Mouse (Mus musculus) limb, embryonic 14.5 days (tissue): ENCODE results near the gene Tnrc6c. TPM values are rescaled to one million over a fixed set of nuclear protein-coding genes. Genes with fewer than 3 reads are reported as not detected.
A peak's percentile ranks its signal among the peaks of the same experiment; 100 is the strongest.

ENCODE experiments used
- ATAC-seq: fragments of 200-750 bp; cut with Nextera tagmentation; 2 replicates; pipeline ENCODE4 v1.8.0; 2017; ENCODE audit warnings: low read depth, moderate number of reproducible peaks, moderate TSS enrichment; ENCODE audit not compliant: low FRiP score
- DNase-seq: peaks from one replicate; pipeline ENCODE4 v3.0.0-alpha.2; 2015; ENCODE audit warnings: low spot score
- H3K27ac ChIP-seq: fragments of 300-500 bp; sonication (generic); replicated peaks from 2 replicates; pipeline ENCODE4 v1.5.1; 2014; ENCODE audit warnings: low read depth, mild to moderate bottlenecking, low read length, moderate library complexity, mixed read lengths
- H3K27me3 ChIP-seq: fragments of 300-500 bp; sonication (generic); 2 replicates; pipeline ENCODE4 v1.6.1; 2014; ENCODE audit warnings: low read length, mixed read lengths; ENCODE audit not compliant: control insufficient read depth, insufficient read depth
- H3K36me3 ChIP-seq: fragments of 300-500 bp; sonication (generic); 2 replicates; pipeline ENCODE4 v1.6.1; 2014; ENCODE audit warnings: mild to moderate bottlenecking, low read length, moderate library complexity, mixed read lengths; ENCODE audit not compliant: control insufficient read depth, insufficient read depth
- H3K4me1 ChIP-seq: fragments of 300-500 bp; sonication (generic); 2 replicates; pipeline ENCODE4 v1.6.1; 2014; ENCODE audit warnings: antibody characterized with exemption, low read length, mixed read lengths; ENCODE audit not compliant: control insufficient read depth, insufficient read depth
- H3K4me2 ChIP-seq: fragments of 300-500 bp; sonication (generic); replicated peaks from 2 replicates; pipeline ENCODE4 v1.6.1; 2014; ENCODE audit warnings: low read depth, mild to moderate bottlenecking, low read length, moderate library complexity; ENCODE audit not compliant: severe bottlenecking
- H3K4me3 ChIP-seq: fragments of 300-500 bp; sonication (generic); replicated peaks from 2 replicates; pipeline ENCODE4 v1.5.1; 2014; ENCODE audit warnings: low read length
- H3K9ac ChIP-seq: fragments of 300-500 bp; sonication (generic); 2 replicates; pipeline ENCODE4 v1.6.1; 2014; ENCODE audit warnings: mild to moderate bottlenecking, low read depth, low read length, moderate library complexity; ENCODE audit not compliant: severe bottlenecking
- H3K9me3 ChIP-seq: fragments of 300-500 bp; sonication (generic); 2 replicates; pipeline ENCODE4 v1.6.1; 2016; ENCODE audit warnings: low read length; ENCODE audit not compliant: control insufficient read depth
- POLR2A ChIP-seq: fragments of 200-500 bp; IDR thresholded peaks from 2 replicates; pipeline ENCODE4 v1.8.0; 2012; ENCODE audit warnings: inconsistent platforms, mild to moderate bottlenecking, moderate library complexity, borderline replicate concordance; ENCODE audit not compliant: insufficient read depth, insufficient read length; ENCODE audit errors: extremely low read depth
- WGBS: fragments of 180-500 bp; shearing (Covaris S2); extraction: QIAGEN DNeasy Blood & Tissue Kit; methylation state at CpG from one replicate; pipeline ENCODE4 v1.1.7; 2014; 5-methylcytosine and 5-hydroxymethylcytosine counted together
- polyA plus RNA-seq, 2 experiments: library from polyadenylated mRNA; depleted of rRNA in 1 of 2; stranded (reverse) in 1 of 2; unstranded in 1 of 2; fragments of >200 nt; fragmentation: Nextera tagmentation in 1 of 2; extraction: Ambion mirVana in 1 of 2; gene quantifications; 2 replicates each; pipeline versions ENCODE4 v1.2.1 to v1.2.3; 2012 to 2014

Gene Tnrc6c
- polyA plus RNA-seq, 2 experiments = 18.1 to 34.7 TPM

DNA sequence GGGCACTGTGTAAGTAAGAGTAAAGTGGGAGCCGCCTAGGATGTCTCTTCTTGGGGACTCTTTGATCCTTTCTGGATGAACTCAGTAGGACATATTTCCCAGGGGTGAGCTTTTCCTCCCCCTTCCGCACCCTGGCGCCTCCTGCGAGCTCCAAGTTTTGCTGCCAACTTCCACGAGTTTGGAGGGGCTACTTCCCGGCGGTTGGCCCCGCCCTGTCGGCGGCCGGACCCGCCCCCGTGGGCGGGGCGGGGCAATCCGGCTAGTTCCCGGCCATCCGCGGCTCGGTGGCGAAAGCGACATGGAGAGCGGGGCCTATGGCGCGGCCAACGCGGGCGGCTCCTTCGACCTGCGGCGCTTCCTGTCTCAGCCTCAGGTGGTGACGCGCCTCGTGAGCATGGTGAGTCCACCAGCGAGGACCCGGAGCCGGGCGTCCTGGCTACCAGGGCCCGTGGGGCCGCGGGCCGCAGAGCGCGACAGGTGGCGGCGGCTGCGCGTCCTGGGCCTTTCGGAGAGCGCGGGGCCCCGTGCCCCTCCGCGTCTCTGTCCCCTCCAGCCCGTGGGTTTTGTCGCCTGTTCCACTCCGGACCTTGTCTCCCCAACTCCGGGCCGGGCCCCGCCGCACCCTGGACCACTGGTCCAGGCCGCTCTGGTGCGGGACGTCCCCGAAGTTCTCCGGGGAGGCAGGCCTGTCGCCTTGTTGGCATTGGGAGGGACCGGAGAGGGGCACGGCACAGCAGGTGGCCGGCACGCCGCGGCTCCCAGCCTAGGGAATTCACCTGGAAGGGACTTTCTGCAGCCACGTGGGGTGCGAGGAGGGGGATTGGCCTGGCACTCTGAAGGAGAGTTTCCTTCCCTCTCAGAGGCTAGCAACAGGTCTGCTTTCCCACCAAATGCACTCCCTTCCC is 155.6 kb downstream of the Tnrc6c start, which contains the start of the genes Gm20708 and Syngr2:
Gene Gm20708 (plus strand): TSS at position 262 of the 905 bp plus-strand sequence.
Gene Syngr2 (plus strand): TSS at position 262 of the 905 bp plus-strand sequence.
- H3K4me3 ChIP-seq = peak within 1 kb of the TSS; percentile 82
- H3K27me3 ChIP-seq = no peaks in the 10 kb centered on the region
- H3K4me2 ChIP-seq = peak within 1 kb of the TSS; percentile 88
- 0 out of 2 replicates have a peak, but pooled peaks have one; percentile 16 for TF ChIP-seq POLR2A
- H3K9ac ChIP-seq = peak within 1 kb of the TSS; percentile 69
- H3K4me1 ChIP-seq = peaks cover 13% of the 10 kb centered on the region
- DNase-seq (peak; percentile 71), ATAC-seq (peak; percentile 76)
- under 1% methylated on average over 46 of the region's 75 CpGs for WGBS
- H3K36me3 ChIP-seq = peaks cover 27% of the 10 kb centered on the region
- H3K9me3 ChIP-seq = no peaks in the 10 kb centered on the region
- H3K27ac ChIP-seq = peak within 1 kb of the TSS; percentile 44; the same call in 1 of the 2 replicates

- no peaks in the 10 kb centered on the region for H3K27me3 ChIP-seq
- H3K4me2 ChIP-seq = peak overlapping the region; percentile 88
- peaks cover 13% of the 10 kb centered on the region for H3K4me1 ChIP-seq
- DNase-seq (peak; percentile 75), ATAC-seq (peak; percentile 84)
- H3K27ac ChIP-seq = 0 out of 2 replicates have a peak overlapping the region, but pooled peaks have one; percentile 8
- H3K36me3 ChIP-seq = peaks cover 34% of the 10 kb centered on the region
- H3K9me3 ChIP-seq = no peaks in the 10 kb centered on the region
- 2% methylated on average over 21 of the region's 21 CpGs for WGBS
- peak overlapping the region; percentile 69 for H3K9ac ChIP-seq
- H3K4me3 ChIP-seq = peak overlapping the region; percentile 82
- no peak for TF ChIP-seq POLR2A
These were observed 156.4 kb downstream of the Tnrc6c start for GRCm38 (mm10) chr11:117810401-117811046.

Other genes with a start within 250 kb of the Tnrc6c start
- not detected in 2 replicates for gene Gm11733, start 169.9 kb upstream of the Tnrc6c start, polyA plus RNA-seq (2012; rRNA removed)
- gene Gm11733, start 169.9 kb upstream of the Tnrc6c start, polyA plus RNA-seq (2014; fragmentation: Nextera tagmentation; extraction: Ambion mirVana) = 0.08 TPM in 1 of 2 replicates, not detected in the other
- gene Tmc8, start 127.8 kb downstream of the Tnrc6c start, polyA plus RNA-seq (2012; rRNA removed) = 3.1 and 4.6 TPM in 2 replicates
- gene Tmc8, start 127.8 kb downstream of the Tnrc6c start, polyA plus RNA-seq (2014; fragmentation: Nextera tagmentation; extraction: Ambion mirVana) = 1.1 and 1.2 TPM in 2 replicates
- 28.2 and 31.1 TPM in 2 replicates for gene Tmc6, start 127.9 kb downstream of the Tnrc6c start, polyA plus RNA-seq (2012; rRNA removed)
- 19.0 and 24.5 TPM in 2 replicates for gene Tmc6, start 127.9 kb downstream of the Tnrc6c start, polyA plus RNA-seq (2014; fragmentation: Nextera tagmentation; extraction: Ambion mirVana)
- gene 6030468B19Rik, start 143.4 kb downstream of the Tnrc6c start, polyA plus RNA-seq (2012; rRNA removed) = 0.11 and 0.41 TPM in 2 replicates
- not detected in 2 replicates for gene 6030468B19Rik, start 143.4 kb downstream of the Tnrc6c start, polyA plus RNA-seq (2014; fragmentation: Nextera tagmentation; extraction: Ambion mirVana)
- 0.17 and 0.62 TPM in 2 replicates for gene Gm20708, start 155.4 kb downstream of the Tnrc6c start, polyA plus RNA-seq (2012; rRNA removed)
- gene Gm20708, start 155.4 kb downstream of the Tnrc6c start, polyA plus RNA-seq (2014; fragmentation: Nextera tagmentation; extraction: Ambion mirVana) = 0.59 and 0.92 TPM in 2 replicates
- 41.4 and 58.5 TPM in 2 replicates for gene Syngr2, start 155.4 kb downstream of the Tnrc6c start, polyA plus RNA-seq (2012; rRNA removed)
- 68.3 and 75.8 TPM in 2 replicates for gene Syngr2, start 155.4 kb downstream of the Tnrc6c start, polyA plus RNA-seq (2014; fragmentation: Nextera tagmentation; extraction: Ambion mirVana)
- gene Afmid, start 171.6 kb downstream of the Tnrc6c start, polyA plus RNA-seq (2012; rRNA removed) = 10.4 TPM in 2 replicates
- gene Afmid, start 171.6 kb downstream of the Tnrc6c start, polyA plus RNA-seq (2014; fragmentation: Nextera tagmentation; extraction: Ambion mirVana) = 4.6 and 5.3 TPM in 2 replicates
- 160 and 175 TPM in 2 replicates for gene Tk1, start 171.8 kb downstream of the Tnrc6c start, polyA plus RNA-seq (2012; rRNA removed)
- gene Tk1, start 171.8 kb downstream of the Tnrc6c start, polyA plus RNA-seq (2014; fragmentation: Nextera tagmentation; extraction: Ambion mirVana) = 128 and 132 TPM in 2 replicates
- 128 and 138 TPM in 2 replicates for gene Birc5, start 195.0 kb downstream of the Tnrc6c start, polyA plus RNA-seq (2012; rRNA removed)
- gene Birc5, start 195.0 kb downstream of the Tnrc6c start, polyA plus RNA-seq (2014; fragmentation: Nextera tagmentation; extraction: Ambion mirVana) = 267 and 276 TPM in 2 replicates
- not detected in 2 replicates for gene Tmem235, start 206.5 kb downstream of the Tnrc6c start, polyA plus RNA-seq (2012; rRNA removed)
- not detected in 2 replicates for gene Tmem235, start 206.5 kb downstream of the Tnrc6c start, polyA plus RNA-seq (2014; fragmentation: Nextera tagmentation; extraction: Ambion mirVana)
- gene Tha1, start 219.2 kb downstream of the Tnrc6c start, polyA plus RNA-seq (2012; rRNA removed) = 6.5 and 6.9 TPM in 2 replicates
- gene Tha1, start 219.2 kb downstream of the Tnrc6c start, polyA plus RNA-seq (2014; fragmentation: Nextera tagmentation; extraction: Ambion mirVana) = 3.4 and 4.1 TPM in 2 replicates